Mouse (Mus musculus) hindbrain, embryonic 13.5 days (tissue): ENCODE results near the gene Htra1. TPM values are rescaled to one million over a fixed set of nuclear protein-coding genes. Genes with fewer than 3 reads are reported as not detected.

Source experiments
- ATAC-seq: fragments of 200-750 bp; cut with Nextera tagmentation; 2 replicates; pipeline ENCODE4 v1.8.0; 2017; ENCODE audit warnings: moderate TSS enrichment; ENCODE audit not compliant: low FRiP score
- H3K27ac ChIP-seq: fragments of 300-500 bp; sonication (generic); 2 replicates; pipeline ENCODE4 v1.5.1; 2015; ENCODE audit warnings: inconsistent platforms, mild to moderate bottlenecking, moderate library complexity
- H3K27me3 ChIP-seq: fragments of 300-500 bp; sonication (generic); 2 replicates; pipeline ENCODE4 v1.6.1; 2015; ENCODE audit warnings: mild to moderate bottlenecking, inconsistent platforms
- H3K36me3 ChIP-seq: fragments of 300-500 bp; sonication (generic); 2 replicates; pipeline ENCODE4 v1.6.1; 2015; ENCODE audit warnings: mild to moderate bottlenecking, inconsistent platforms
- H3K4me1 ChIP-seq: fragments of 300-500 bp; sonication (generic); replicated peaks from 2 replicates; pipeline ENCODE4 v1.6.1; 2015; ENCODE audit warnings: inconsistent platforms
- H3K4me2 ChIP-seq: fragments of 300-500 bp; sonication (generic); 2 replicates; pipeline ENCODE4 v1.6.1; 2015; ENCODE audit warnings: inconsistent platforms, mild to moderate bottlenecking, moderate library complexity
- H3K4me3 ChIP-seq: fragments of 300-500 bp; sonication (generic); 2 replicates; pipeline ENCODE4 v1.5.1; 2015; ENCODE audit warnings: mild to moderate bottlenecking, inconsistent platforms
- H3K9ac ChIP-seq: fragments of 300-500 bp; sonication (generic); 2 replicates; pipeline ENCODE4 v1.6.1; 2015; ENCODE audit warnings: mild to moderate bottlenecking, inconsistent platforms
- H3K9me3 ChIP-seq: fragments of 300-500 bp; sonication (generic); 2 replicates; pipeline ENCODE4 v1.6.1; 2016; ENCODE audit warnings: inconsistent platforms
- WGBS: fragments of 180-500 bp; shearing (Covaris S2); methylation state at CpG from one replicate; pipeline ENCODE4 v1.1.7; 2015; 5-methylcytosine and 5-hydroxymethylcytosine counted together
- polyA plus RNA-seq: library from polyadenylated mRNA; unstranded; fragments of >200 nt; fragmentation: Nextera tagmentation; extraction: Ambion mirVana; gene quantifications from 2 replicates; pipeline ENCODE4 v1.2.1, GENCODE M21; 2015

The Htra1 gene
- 11.2 and 15.4 TPM in 2 replicates for polyA plus RNA-seq

GRCm38 (mm10) chr7:130935793-130936471, at the start of gene Htra1:
Gene Htra1, plus strand, starts transcription at chr7:130936111.
- peaks cover 82% of the 10 kb centered on the region for H3K27me3 ChIP-seq
- peak within 1 kb of the TSS; percentile 71 for H3K4me2 ChIP-seq
- H3K27ac ChIP-seq = no peak within 1 kb of the TSS
- no peaks in the 10 kb centered on the region for H3K9me3 ChIP-seq
- H3K4me1 ChIP-seq = peaks cover 24% of the 10 kb centered on the region
- under 1% methylated on average over 70 of the region's 70 CpGs for WGBS
- peak within 1 kb of the TSS; percentile 63 for H3K9ac ChIP-seq
- H3K36me3 ChIP-seq = no peaks in the 10 kb centered on the region
- ATAC-seq = peak; percentile 73
- peak within 1 kb of the TSS; percentile 51 for H3K4me3 ChIP-seq

- Histone ChIP-seq H3K27ac (no peak overlapping the region), H3K4me1 (peaks cover 6% of the 10 kb centered on the region), H3K27me3 (no peaks in the 10 kb centered on the region), H3K9me3 (no peaks in the 10 kb centered on the region), H3K4me2 (no peak overlapping the region), H3K9ac (no peak overlapping the region), H3K4me3 (no peak overlapping the region), H3K36me3 (peaks cover 21% of the 10 kb centered on the region)
- ATAC-seq = no peak
- WGBS = 89% methylated on average over 3 of the region's 3 CpGs
Observed at GRCm38 (mm10) chr7:130886246-130886645, 49.7 kb upstream of the Htra1 start.

GRCm38 (mm10) chr7:130887946-130888345, 48.0 kb upstream of the Htra1 start:
- ATAC-seq = no peak
- H3K4me3 ChIP-seq = no peak overlapping the region
- peaks cover 6% of the 10 kb centered on the region for H3K4me1 ChIP-seq
- no peak overlapping the region for H3K4me2 ChIP-seq
- H3K9me3 ChIP-seq = no peaks in the 10 kb centered on the region
- H3K27me3 ChIP-seq = no peaks in the 10 kb centered on the region
- WGBS = 22% methylated on average over 3 of the region's 3 CpGs
- no peak overlapping the region for H3K27ac ChIP-seq
- no peak overlapping the region for H3K9ac ChIP-seq
- peaks cover 29% of the 10 kb centered on the region for H3K36me3 ChIP-seq

- H3K36me3 ChIP-seq = peaks cover 27% of the 10 kb centered on the region
- H3K4me2 ChIP-seq = no peak overlapping the region
- no peak overlapping the region for H3K4me3 ChIP-seq
- no peaks in the 10 kb centered on the region for H3K27me3 ChIP-seq
- 58% methylated on average over 2 of the region's 2 CpGs for WGBS
- H3K27ac ChIP-seq = no peak overlapping the region
- H3K9ac ChIP-seq = no peak overlapping the region
- peaks cover 6% of the 10 kb centered on the region for H3K4me1 ChIP-seq
- no peak for ATAC-seq
- H3K9me3 ChIP-seq = no peaks in the 10 kb centered on the region
Observed at GRCm38 (mm10) chr7:130890871-130891270, 45.0 kb upstream of the Htra1 start.

GRCm38 (mm10) chr7:130892973-130893372, 42.9 kb upstream of the Htra1 start:
- no peaks in the 10 kb centered on the region for H3K27me3 ChIP-seq
- no peak overlapping the region for H3K4me3 ChIP-seq
- no peak overlapping the region for H3K9ac ChIP-seq
- H3K36me3 ChIP-seq = peaks cover 33% of the 10 kb centered on the region
- H3K9me3 ChIP-seq = no peaks in the 10 kb centered on the region
- H3K4me2 ChIP-seq = no peak overlapping the region
- H3K27ac ChIP-seq = no peak overlapping the region
- 86% methylated on average over 6 of the region's 6 CpGs for WGBS
- no peak for ATAC-seq
- peaks cover 2% of the 10 kb centered on the region for H3K4me1 ChIP-seq

GRCm38 (mm10) chr7:130894931-130895617, 40.8 kb upstream of the Htra1 start:
- H3K9ac ChIP-seq = no peak overlapping the region
- H3K27ac ChIP-seq = no peak overlapping the region
- no peak overlapping the region for H3K4me3 ChIP-seq
- no peaks in the 10 kb centered on the region for H3K9me3 ChIP-seq
- 86% methylated on average over 9 of the region's 9 CpGs for WGBS
- H3K4me2 ChIP-seq = no peak overlapping the region
- no peak for ATAC-seq
- no peaks in the 10 kb centered on the region for H3K4me1 ChIP-seq
- H3K27me3 ChIP-seq = no peaks in the 10 kb centered on the region
- peaks cover 37% of the 10 kb centered on the region for H3K36me3 ChIP-seq

- ATAC-seq = no peak
- peaks cover 39% of the 10 kb centered on the region for H3K36me3 ChIP-seq
- WGBS = 72% methylated on average over 2 of the region's 2 CpGs
- no peaks in the 10 kb centered on the region for H3K9me3 ChIP-seq
- no peak overlapping the region for H3K4me2 ChIP-seq
- H3K4me1 ChIP-seq = no peaks in the 10 kb centered on the region
- H3K27me3 ChIP-seq = no peaks in the 10 kb centered on the region
- no peak overlapping the region for H3K27ac ChIP-seq
- no peak overlapping the region for H3K4me3 ChIP-seq
- no peak overlapping the region for H3K9ac ChIP-seq
Observed at GRCm38 (mm10) chr7:130895618-130895945, 40.3 kb upstream of the Htra1 start.

- no peak for ATAC-seq
- H3K9ac ChIP-seq = peak overlapping the region; percentile 8; the same call in 1 of the 2 replicates
- 78% methylated on average over 3 of the region's 3 CpGs for WGBS
- no peaks in the 10 kb centered on the region for H3K4me1 ChIP-seq
- H3K4me3 ChIP-seq = no peak overlapping the region
- H3K4me2 ChIP-seq = no peak overlapping the region
- H3K27ac ChIP-seq = no peak overlapping the region
- no peaks in the 10 kb centered on the region for H3K9me3 ChIP-seq
- H3K27me3 ChIP-seq = no peaks in the 10 kb centered on the region
- H3K36me3 ChIP-seq = peaks cover 44% of the 10 kb centered on the region
Observed at GRCm38 (mm10) chr7:130896064-130896463, 39.8 kb upstream of the Htra1 start.

- Histone ChIP-seq H3K27ac (no peak overlapping the region), H3K9ac (no peak overlapping the region), H3K36me3 (peaks cover 47% of the 10 kb centered on the region), H3K4me1 (no peaks in the 10 kb centered on the region), H3K27me3 (no peaks in the 10 kb centered on the region), H3K9me3 (no peaks in the 10 kb centered on the region), H3K4me2 (no peak overlapping the region), H3K4me3 (no peak overlapping the region)
- ATAC-seq = no peak
- WGBS = 92% methylated on average over 10 of the region's 10 CpGs
Observed at GRCm38 (mm10) chr7:130897201-130897600, 38.7 kb upstream of the Htra1 start.

- peaks cover 36% of the 10 kb centered on the region for H3K36me3 ChIP-seq
Observed at GRCm38 (mm10) chr7:130898373-130898772, 37.5 kb upstream of the Htra1 start.

GRCm38 (mm10) chr7:130900233-130900848, 35.6 kb upstream of the Htra1 start:
- ATAC-seq = no peak
- no peaks in the 10 kb centered on the region for H3K4me1 ChIP-seq
- H3K9me3 ChIP-seq = no peaks in the 10 kb centered on the region
- H3K4me3 ChIP-seq = no peak overlapping the region
- no peak overlapping the region for H3K4me2 ChIP-seq
- WGBS = 96% methylated on average over 5 of the region's 5 CpGs
- H3K36me3 ChIP-seq = peaks cover 55% of the 10 kb centered on the region
- H3K9ac ChIP-seq = no peak overlapping the region
- no peak overlapping the region for H3K27ac ChIP-seq
- H3K27me3 ChIP-seq = no peaks in the 10 kb centered on the region

More at GRCm38 (mm10) chr7:130898373-130898772, 37.5 kb upstream of the Htra1 start:
- H3K4me2 ChIP-seq = no peak overlapping the region
- no peak overlapping the region for H3K9ac ChIP-seq
- no peak overlapping the region for H3K27ac ChIP-seq
- 82% methylated on average over 4 of the region's 4 CpGs for WGBS
- H3K4me1 ChIP-seq = no peaks in the 10 kb centered on the region
- no peak for ATAC-seq
- H3K9me3 ChIP-seq = no peaks in the 10 kb centered on the region
- H3K4me3 ChIP-seq = no peak overlapping the region
- no peaks in the 10 kb centered on the region for H3K27me3 ChIP-seq

- Histone ChIP-seq H3K4me3 (no peak overlapping the region), H3K36me3 (peaks cover 44% of the 10 kb centered on the region), H3K4me2 (no peak overlapping the region), H3K9ac (no peak overlapping the region), H3K4me1 (no peaks in the 10 kb centered on the region), H3K9me3 (no peaks in the 10 kb centered on the region), H3K27ac (no peak overlapping the region), H3K27me3 (no peaks in the 10 kb centered on the region)
- no peak for ATAC-seq
- 95% methylated on average over 1 of the region's 1 CpGs for WGBS
Observed at GRCm38 (mm10) chr7:130902929-130903328, 33.0 kb upstream of the Htra1 start.
